ENCODE assay signal across 10 mouse cellular contexts in genomic region chr15:77215178-77215800, GRCm38 (mm10).
A peak's percentile ranks its signal among the peaks of the same experiment; 100 is the strongest.
DNase-seq lines count a peak whose midpoint lies in the region; ATAC-seq and TF ChIP-seq lines count a peak whose summit lies in the region.
"Had no signal": no experiment of that assay in that cellular context is flagged by ENCODE, and none has a peak within 500 bp of the region (broad histone marks: within the 10 kb centered on the region; RNA-seq: fewer than 3 reads in every experiment).

No protein-coding gene starts in this region.

- TF ChIP-seq CTCF in thymus, adult 2 months (IDR thresholded peaks at IDR 0.05; ENCODE audit: borderline replicate concordance, control insufficient read depth, extremely low read depth, insufficient read depth, low read length, poor library complexity): no peak

- H3K36me3 ChIP-seq in lung, embryonic 15.5 days: no peaks in the 10 kb centered on the region
- no peaks in the 10 kb centered on the region for H3K36me3 ChIP-seq in hindbrain, embryonic 11.5 days (ENCODE audit: control insufficient read depth, insufficient read depth, low read length)
- no peaks in the 10 kb centered on the region for H3K36me3 ChIP-seq in neural tube, embryonic 15.5 days
- no peaks in the 10 kb centered on the region for H3K36me3 ChIP-seq in thymus, adult 2 months (ENCODE audit: control insufficient read depth, insufficient read depth, low read length)

- WGBS in lung, embryonic 15.5 days: 7% methylated on average over 5 of the region's 5 CpGs
- 26% methylated on average over 5 of the region's 5 CpGs for WGBS in hindbrain, embryonic 11.5 days
- 30% methylated on average over 5 of the region's 5 CpGs for WGBS in neural tube, embryonic 15.5 days
- 73% methylated on average over 5 of the region's 5 CpGs for WGBS in thymus, adult 2 months

- no peaks in the 10 kb centered on the region for H3K9me3 ChIP-seq in lung, embryonic 15.5 days
- H3K9me3 ChIP-seq in hindbrain, embryonic 11.5 days (ENCODE audit: control insufficient read depth, low read length): no peaks in the 10 kb centered on the region
- H3K9me3 ChIP-seq in neural tube, embryonic 15.5 days (replicated peaks): no peaks in the 10 kb centered on the region

- peaks cover 47% of the 10 kb centered on the region for H3K4me1 ChIP-seq in lung, embryonic 15.5 days
- H3K4me1 ChIP-seq in hindbrain, embryonic 11.5 days (replicated peaks; ENCODE audit: control insufficient read depth, insufficient read depth, low read length): peaks cover 5% of the 10 kb centered on the region; the same call in 1 of the 2 replicates
- H3K4me1 ChIP-seq in neural tube, embryonic 15.5 days: peaks cover 48% of the 10 kb centered on the region
- H3K4me1 ChIP-seq in thymus, adult 2 months (replicated peaks; ENCODE audit: control insufficient read depth, insufficient read depth, low read length): no peaks in the 10 kb centered on the region

- H3K27me3 ChIP-seq in lung, embryonic 15.5 days: no peaks in the 10 kb centered on the region
- no peaks in the 10 kb centered on the region for H3K27me3 ChIP-seq in hindbrain, embryonic 11.5 days (ENCODE audit: control insufficient read depth, insufficient read depth, low read length)
- no peaks in the 10 kb centered on the region for H3K27me3 ChIP-seq in neural tube, embryonic 15.5 days (replicated peaks)
- no peaks in the 10 kb centered on the region for H3K27me3 ChIP-seq in thymus, adult 2 months (ENCODE audit: control insufficient read depth, insufficient read depth, low read length)

- H3K9ac ChIP-seq in lung, embryonic 15.5 days: no peak overlapping the region
- no peak overlapping the region for H3K9ac ChIP-seq in hindbrain, embryonic 11.5 days (ENCODE audit: low read depth, low read length)
- H3K9ac ChIP-seq in neural tube, embryonic 15.5 days (replicated peaks): no peak overlapping the region

- ATAC-seq in lung, embryonic 15.5 days (ENCODE audit: borderline replicate concordance, extremely low read depth, low FRiP score, low TSS enrichment): no peak
- no peak for ATAC-seq in hindbrain, embryonic 11.5 days (ENCODE audit: low FRiP score)
- no peak for ATAC-seq in neural tube, embryonic 15.5 days (ENCODE audit: low FRiP score)
- ATAC-seq: activated CD4-positive, CD25-positive, alpha-beta regulatory T cell, adult 4 months had no signal

- no peak for DNase-seq in lung, postnatal 36 days
- peak; percentile 20 for DNase-seq in embryo, embryonic 11.5 days (ENCODE audit: low read depth, low spot score)
- no peak for DNase-seq in hindbrain, embryonic 11.5 days (ENCODE audit: low spot score)
- no peak for DNase-seq in thymus, adult 2 months
- no peak for DNase-seq in urinary bladder, postnatal 10 days (ENCODE audit: low spot score)
- no peak for DNase-seq in ovary, postnatal 14 days (ENCODE audit: low spot score)
- DNase-seq: kidney, postnatal 36 days had no signal

- no peak for TF ChIP-seq POLR2A in thymus, adult 2 months (IDR thresholded peaks at IDR 0.05; ENCODE audit: control insufficient read depth, extremely low read depth, insufficient read depth, low read length, poor library complexity)

- peak overlapping the region; percentile 18; the same call in 1 of the 2 replicates for H3K4me2 ChIP-seq in lung, embryonic 15.5 days
- H3K4me2 ChIP-seq in hindbrain, embryonic 11.5 days (replicated peaks; ENCODE audit: low read depth, low read length): no peak overlapping the region
- H3K4me2 ChIP-seq in neural tube, embryonic 15.5 days: no peak overlapping the region

- H3K27ac ChIP-seq in lung, embryonic 15.5 days: peak overlapping the region; percentile 78
- 0 out of 2 replicates have a peak overlapping the region, but pooled peaks have one; percentile 42 for H3K27ac ChIP-seq in hindbrain, embryonic 11.5 days (ENCODE audit: low read depth, low read length)
- 0 out of 2 replicates have a peak overlapping the region, but pooled peaks have one; percentile 23 for H3K27ac ChIP-seq in neural tube, embryonic 15.5 days (replicated peaks)
- no peak overlapping the region; the same call in 1 of the 2 replicates for H3K27ac ChIP-seq in thymus, adult 2 months (ENCODE audit: control insufficient read depth, insufficient read depth, low read length)

- H3K4me3 ChIP-seq in lung, embryonic 15.5 days: no peak overlapping the region
- no peak overlapping the region for H3K4me3 ChIP-seq in hindbrain, embryonic 11.5 days (ENCODE audit: low read depth, low read length)
- H3K4me3 ChIP-seq in neural tube, embryonic 15.5 days (replicated peaks): no peak overlapping the region
- H3K4me3 ChIP-seq in thymus, adult 2 months (ENCODE audit: control insufficient read depth, insufficient read depth, low read length): no peak overlapping the region
